Mouse (Mus musculus): ENCODE results near the gene Cdc37.

Cdc37 gene

GRCm38 (mm10) chr9:21100447-21101161 lies 49.2 kb downstream of the Cdc37 start:
- in situ Hi-C loops (cut with MboI; ENCODE audit: low sequenced_read_pairs): no loop called here

- in situ Hi-C loops (cut with MboI; ENCODE audit: low sequenced_read_pairs): no loop called here
Measured at GRCm38 (mm10) chr9:21097793-21098192, 52.0 kb downstream of the Cdc37 start.

GRCm38 (mm10) chr9:21095958-21096357 lies 53.8 kb downstream of the Cdc37 start:
- in situ Hi-C loops (cut with MboI; ENCODE audit: low sequenced_read_pairs): no loop called here

- in situ Hi-C loops (cut with MboI; ENCODE audit: low sequenced_read_pairs): no loop called here
Measured at GRCm38 (mm10) chr9:21093423-21093822, 56.4 kb downstream of the Cdc37 start.

- in situ Hi-C loops (cut with MboI; ENCODE audit: low sequenced_read_pairs): no loop called here
Measured at GRCm38 (mm10) chr9:21091707-21092320, 58.0 kb downstream of the Cdc37 start, which contains the start of the genes Gm38431 and Raver1. Gene Gm38431, minus strand, starts transcription at chr9:21091997. Gene Raver1, minus strand, starts transcription at chr9:21092008.

- in situ Hi-C loops (cut with MboI; ENCODE audit: low sequenced_read_pairs): no loop called here
Measured at GRCm38 (mm10) chr9:21090972-21091706, 58.6 kb downstream of the Cdc37 start.

GRCm38 (mm10) chr9:21090537-21090936 lies 59.2 kb downstream of the Cdc37 start:
- in situ Hi-C loops (cut with MboI; ENCODE audit: low sequenced_read_pairs): no loop called here

- in situ Hi-C loops (cut with MboI; ENCODE audit: low sequenced_read_pairs): no loop called here
Measured at GRCm38 (mm10) chr9:21083324-21083723, 66.5 kb downstream of the Cdc37 start.
